Mouse (Mus musculus) limb, embryonic 10.5 days (tissue): Measurements from ENCODE around the gene Dpp3. TPM values are rescaled to one million over a fixed set of nuclear protein-coding genes. Genes with fewer than 3 reads are reported as not detected.
A peak's percentile ranks its signal among the peaks of the same experiment; 100 is the strongest.
"Not testable (repeated sequence)": the region's sequence is repeated elsewhere in the genome, so short reads cannot be mapped to it uniquely, and the experiment has no call there.

Experiments
- DNase-seq: peaks from one replicate; pipeline ENCODE4 v3.0.0-alpha.2; 2017; ENCODE audit warnings: low spot score
- H3K27ac ChIP-seq: fragments of 300-500 bp; sonication (generic); 2 replicates; pipeline ENCODE4 v1.5.1; 2016; ENCODE audit warnings: mild to moderate bottlenecking
- H3K27me3 ChIP-seq: fragments of 300-500 bp; sonication (generic); 2 replicates; pipeline ENCODE4 v1.6.1; 2016; ENCODE audit warnings: low read depth, mild to moderate bottlenecking; ENCODE audit not compliant: poor library complexity, severe bottlenecking
- H3K36me3 ChIP-seq: fragments of 300-500 bp; sonication (generic); 2 replicates; pipeline ENCODE4 v1.6.1; 2016; ENCODE audit warnings: mild to moderate bottlenecking, moderate library complexity
- H3K4me1 ChIP-seq: fragments of 300-500 bp; sonication (generic); 2 replicates; pipeline ENCODE4 v1.6.1; 2016
- H3K4me3 ChIP-seq: fragments of 300-500 bp; sonication (generic); 2 replicates; pipeline ENCODE4 v1.5.1; 2016; ENCODE audit warnings: mild to moderate bottlenecking, moderate library complexity
- H3K9me3 ChIP-seq: fragments of 300-500 bp; sonication (generic); replicated peaks from 2 replicates; pipeline ENCODE4 v1.6.1; 2016; ENCODE audit warnings: mild to moderate bottlenecking
- WGBS: fragments of 180-500 bp; shearing (Covaris S2); methylation state at CpG from one replicate; pipeline ENCODE4 v1.1.7; 2016; 5-methylcytosine and 5-hydroxymethylcytosine counted together
- polyA plus RNA-seq: library from polyadenylated mRNA; unstranded; fragments of >200 nt; fragmentation: Nextera tagmentation; extraction: Ambion mirVana; gene quantifications from 2 replicates; pipeline ENCODE4 v1.2.1, GENCODE M21; 2016

Dpp3 gene
- 196 and 198 TPM in 2 replicates for polyA plus RNA-seq

GRCm38 (mm10) chr19:4927904-4928531, at the start of gene Dpp3:
Dpp3 (minus strand) TSS chr19:4928287.
- Histone ChIP-seq H3K27me3 (no peaks in the 10 kb centered on the region), H3K36me3 (peaks cover 38% of the 10 kb centered on the region), H3K27ac (peak within 1 kb of the TSS; percentile 92), H3K4me3 (peak within 1 kb of the TSS; percentile 71), H3K4me1 (peaks cover 20% of the 10 kb centered on the region), H3K9me3 (no peaks in the 10 kb centered on the region)
- peak; percentile 99 for DNase-seq
- under 1% methylated on average over 32 of the region's 32 CpGs for WGBS

GRCm38 (mm10) chr19:4968236-4968635, 40.1 kb upstream of the Dpp3 start:
- Histone ChIP-seq H3K4me1 (peaks cover 3% of the 10 kb centered on the region; the same call in 1 of the 2 replicates), H3K36me3 (peaks cover 44% of the 10 kb centered on the region), H3K4me3 (no peak overlapping the region), H3K27me3 (no peaks in the 10 kb centered on the region), H3K27ac (no peak overlapping the region), H3K9me3 (no peaks in the 10 kb centered on the region)
- WGBS = 93% methylated on average over 2 of the region's 2 CpGs
- no peak for DNase-seq

- Histone ChIP-seq H3K27me3 (no peaks in the 10 kb centered on the region), H3K36me3 (peaks cover 33% of the 10 kb centered on the region), H3K9me3 (no peaks in the 10 kb centered on the region), H3K4me3 (peak within 1 kb of the TSS; percentile 81), H3K4me1 (peaks cover 10% of the 10 kb centered on the region), H3K27ac (peak within 1 kb of the TSS; percentile 93)
- WGBS = under 1% methylated on average over 34 of the region's 34 CpGs
- DNase-seq = peak; percentile 88
Observed at GRCm38 (mm10) chr19:4961928-4962601, 34.0 kb upstream of the Dpp3 start, which contains the start of gene Mrpl11. Mrpl11 (plus strand) TSS chr19:4962147.

- H3K27ac ChIP-seq, H3K27me3 ChIP-seq, DNase-seq, H3K36me3 ChIP-seq, H3K9me3 ChIP-seq, H3K4me3 ChIP-seq: not testable (repeated sequence)
- WGBS = 91% methylated on average over 9 of the region's 9 CpGs
- peaks cover 21% of the 10 kb centered on the region for H3K4me1 ChIP-seq
Observed at GRCm38 (mm10) chr19:4948641-4949040, 20.6 kb upstream of the Dpp3 start.

- no peak overlapping the region for H3K27ac ChIP-seq
- peaks cover 38% of the 10 kb centered on the region for H3K4me1 ChIP-seq
- 50% methylated on average over 6 of the region's 6 CpGs for WGBS
- DNase-seq = no peak
- H3K36me3 ChIP-seq = no peaks in the 10 kb centered on the region
- H3K27me3 ChIP-seq = peaks cover 17% of the 10 kb centered on the region
- H3K4me3 ChIP-seq = no peak overlapping the region
- no peaks in the 10 kb centered on the region for H3K9me3 ChIP-seq
Observed at GRCm38 (mm10) chr19:4945540-4945939, 17.5 kb upstream of the Dpp3 start.

- Histone ChIP-seq H3K27me3 (peaks cover 20% of the 10 kb centered on the region), H3K4me1 (peaks cover 38% of the 10 kb centered on the region), H3K27ac (peak overlapping the region; percentile 72), H3K9me3 (no peaks in the 10 kb centered on the region), H3K4me3 (peak overlapping the region; percentile 77), H3K36me3 (no peaks in the 10 kb centered on the region)
- 11% methylated on average over 13 of the region's 13 CpGs for WGBS
- no peak for DNase-seq
Observed at GRCm38 (mm10) chr19:4943253-4943588, 15.1 kb upstream of the Dpp3 start.

GRCm38 (mm10) chr19:4942551-4943252, 14.6 kb upstream of the Dpp3 start, which contains the start of gene Peli3:
Peli3 (minus strand) TSS chr19:4943127.
- peak; percentile 93 for DNase-seq
- Histone ChIP-seq H3K36me3 (no peaks in the 10 kb centered on the region), H3K27ac (peak within 1 kb of the TSS; percentile 72), H3K9me3 (no peaks in the 10 kb centered on the region), H3K27me3 (peaks cover 20% of the 10 kb centered on the region), H3K4me3 (peak within 1 kb of the TSS; percentile 77), H3K4me1 (peaks cover 39% of the 10 kb centered on the region)
- under 1% methylated on average over 55 of the region's 55 CpGs for WGBS

- Histone ChIP-seq H3K36me3 (no peaks in the 10 kb centered on the region), H3K27ac (no peak overlapping the region), H3K9me3 (no peaks in the 10 kb centered on the region), H3K27me3 (peaks cover 18% of the 10 kb centered on the region), H3K4me1 (peaks cover 12% of the 10 kb centered on the region), H3K4me3 (no peak overlapping the region)
- 88% methylated on average over 17 of the region's 17 CpGs for WGBS
- no peak for DNase-seq
Observed at GRCm38 (mm10) chr19:4937444-4938310, 9.6 kb upstream of the Dpp3 start.

- no peak for DNase-seq
- Histone ChIP-seq H3K27me3 (peaks cover 10% of the 10 kb centered on the region), H3K27ac (no peak overlapping the region), H3K9me3 (no peaks in the 10 kb centered on the region), H3K36me3 (no peaks in the 10 kb centered on the region), H3K4me1 (peaks cover 5% of the 10 kb centered on the region; the same call in 1 of the 2 replicates), H3K4me3 (no peak overlapping the region)
- WGBS = 89% methylated on average over 2 of the region's 2 CpGs
Observed at GRCm38 (mm10) chr19:4936896-4937295, 8.8 kb upstream of the Dpp3 start.

GRCm38 (mm10) chr19:4928781-4929180, 694 bp upstream of the Dpp3 start:
- Histone ChIP-seq H3K36me3 (peaks cover 30% of the 10 kb centered on the region), H3K4me3 (peak overlapping the region; percentile 71), H3K9me3 (no peaks in the 10 kb centered on the region), H3K27ac (peak overlapping the region; percentile 92), H3K4me1 (peaks cover 20% of the 10 kb centered on the region), H3K27me3 (no peaks in the 10 kb centered on the region)
- DNase-seq = peak; percentile 37
- 65% methylated on average over 5 of the region's 5 CpGs for WGBS

GRCm38 (mm10) chr19:4925121-4925860, 2.8 kb downstream of the Dpp3 start:
- peaks cover 65% of the 10 kb centered on the region for H3K36me3 ChIP-seq
- H3K27ac ChIP-seq = no peak overlapping the region
- H3K4me3 ChIP-seq = no peak overlapping the region
- 94% methylated on average over 11 of the region's 11 CpGs for WGBS
- H3K4me1 ChIP-seq = peaks cover 20% of the 10 kb centered on the region
- H3K27me3 ChIP-seq = no peaks in the 10 kb centered on the region
- H3K9me3 ChIP-seq = no peaks in the 10 kb centered on the region
- DNase-seq = no peak

GRCm38 (mm10) chr19:4919652-4920051, 8.4 kb downstream of the Dpp3 start:
- H3K27ac ChIP-seq = no peak overlapping the region
- WGBS = 89% methylated on average over 6 of the region's 6 CpGs
- H3K27me3 ChIP-seq = no peaks in the 10 kb centered on the region
- H3K36me3 ChIP-seq = peaks cover 100% of the 10 kb centered on the region
- no peak overlapping the region for H3K4me3 ChIP-seq
- no peaks in the 10 kb centered on the region for H3K9me3 ChIP-seq
- no peaks in the 10 kb centered on the region; the same call in 1 of the 2 replicates for H3K4me1 ChIP-seq
- no peak for DNase-seq
